ENCODE assay signal across 26 mouse cellular contexts in genomic region chr17:93104516-93104915, GRCm38 (mm10).
A peak's percentile ranks its signal among the peaks of the same experiment; 100 is the strongest.
DNase-seq lines count a peak whose midpoint lies in the region; ATAC-seq and TF ChIP-seq lines count a peak whose summit lies in the region.
"Had no signal": no experiment of that assay in that cellular context is flagged by ENCODE, and none has a peak within 500 bp of the region (broad histone marks: within the 10 kb centered on the region; RNA-seq: fewer than 3 reads in every experiment).

No protein-coding gene starts in this region.

- no peak overlapping the region for H3K27ac ChIP-seq in forebrain, embryonic 15.5 days (replicated peaks)
- H3K27ac ChIP-seq in forebrain, embryonic 10.5 days: no peak overlapping the region
- peak overlapping the region; percentile 76 for H3K27ac ChIP-seq in left cerebral cortex, adult 2 months
- no peak overlapping the region for H3K27ac ChIP-seq in forebrain, postnatal 0 days (ENCODE audit: low read depth, low read length)
- H3K27ac ChIP-seq: embryonic facial prominence, embryonic 15.5 days; heart, embryonic 10.5 days; hindbrain, embryonic 13.5 days; limb, embryonic 10.5 days; midbrain, embryonic 13.5 days; neural tube, embryonic 15.5 days had no signal

- H3K27me3 ChIP-seq in forebrain, embryonic 15.5 days: no peaks in the 10 kb centered on the region
- H3K27me3 ChIP-seq in forebrain, embryonic 10.5 days (ENCODE audit: poor library complexity, severe bottlenecking): no peaks in the 10 kb centered on the region
- no peaks in the 10 kb centered on the region for H3K27me3 ChIP-seq in forebrain, postnatal 0 days (ENCODE audit: insufficient read depth, low read length)
- H3K27me3 ChIP-seq: embryonic facial prominence, embryonic 15.5 days; hindbrain, embryonic 13.5 days; midbrain, embryonic 13.5 days; neural tube, embryonic 15.5 days had no signal

- H3K36me3 ChIP-seq in forebrain, embryonic 15.5 days: no peaks in the 10 kb centered on the region
- H3K36me3 ChIP-seq in forebrain, embryonic 10.5 days (replicated peaks): no peaks in the 10 kb centered on the region
- no peaks in the 10 kb centered on the region for H3K36me3 ChIP-seq in forebrain, postnatal 0 days (ENCODE audit: insufficient read depth)
- H3K36me3 ChIP-seq: embryonic facial prominence, embryonic 15.5 days; G1E; heart, embryonic 10.5 days; hindbrain, embryonic 13.5 days; limb, embryonic 10.5 days; midbrain, embryonic 13.5 days; neural tube, embryonic 15.5 days had no signal

- H3K4me3 ChIP-seq in forebrain, embryonic 15.5 days: no peak overlapping the region
- H3K4me3 ChIP-seq in forebrain, embryonic 10.5 days: no peak overlapping the region
- H3K4me3 ChIP-seq in left cerebral cortex, adult 2 months: no peak overlapping the region
- H3K4me3 ChIP-seq in forebrain, postnatal 0 days (ENCODE audit: low read depth, low read length): no peak overlapping the region
- H3K4me3 ChIP-seq: embryonic facial prominence, embryonic 15.5 days; heart, embryonic 10.5 days; hindbrain, embryonic 13.5 days; limb, embryonic 10.5 days; midbrain, embryonic 13.5 days; neural tube, embryonic 15.5 days had no signal

- no peak overlapping the region for H3K4me2 ChIP-seq in forebrain, embryonic 15.5 days (replicated peaks)
- no peak overlapping the region for H3K4me2 ChIP-seq in forebrain, postnatal 0 days (ENCODE audit: low read depth)
- H3K4me2 ChIP-seq: embryonic facial prominence, embryonic 15.5 days; hindbrain, embryonic 13.5 days; midbrain, embryonic 13.5 days; neural tube, embryonic 15.5 days had no signal

- DNase-seq in forebrain, embryonic 10.5 days (ENCODE audit: extremely low spot score, low spot score): no peak
- no peak for DNase-seq in left cerebral cortex, adult 2 months (ENCODE audit: extremely low spot score in 1 of 2, low spot score in 2 of 2)
- no peak for DNase-seq in left cerebral cortex, postnatal 36 days (ENCODE audit: low spot score in 2 of 2)
- peak; percentile 63 for DNase-seq in forebrain, postnatal 0 days
- DNase-seq in right cerebral cortex, postnatal 10 days (ENCODE audit: low spot score in 2 of 2): peak; percentile 31 to 73
- no peak for DNase-seq in cerebellum, adult 18-20 months
- no peak for DNase-seq in heart, adult 18-20 months
- DNase-seq: adrenal gland, postnatal 10 days; cerebellum, adult 11-12 months; cerebellum, postnatal 36 days; gastrocnemius, postnatal 14 days; kidney, adult 8-10 months; kidney, postnatal 36 days; lung, adult 18-20 months; lung, postnatal 14 days; thymus, postnatal 25 days had no signal

- intact Hi-C loops in left cerebral cortex, adult 2 months (cut with DNase I): loop anchor here (2.0 kb wide), 1 partner anchor 36 kb away; no protein-coding TSS in a partner anchor
- intact Hi-C loops in left cerebral cortex, postnatal 36 days (cut with DNase I): no loop called here

- no peak overlapping the region for H3K9ac ChIP-seq in forebrain, embryonic 15.5 days (replicated peaks)
- H3K9ac ChIP-seq in forebrain, postnatal 0 days: no peak overlapping the region
- H3K9ac ChIP-seq: embryonic facial prominence, embryonic 15.5 days; hindbrain, embryonic 13.5 days; midbrain, embryonic 13.5 days; neural tube, embryonic 15.5 days had no signal

- H3K9me3 ChIP-seq in forebrain, embryonic 15.5 days: no peaks in the 10 kb centered on the region
- H3K9me3 ChIP-seq in forebrain, embryonic 10.5 days: no peaks in the 10 kb centered on the region
- H3K9me3 ChIP-seq in forebrain, postnatal 0 days (ENCODE audit: low read length): no peaks in the 10 kb centered on the region
- H3K9me3 ChIP-seq: embryonic facial prominence, embryonic 15.5 days; G1E; heart, embryonic 10.5 days; hindbrain, embryonic 13.5 days; limb, embryonic 10.5 days; midbrain, embryonic 13.5 days; neural tube, embryonic 15.5 days had no signal

- no peak for TF ChIP-seq CTCF in left cerebral cortex, adult 2 months (IDR thresholded peaks at IDR 0.05)
- no peak for TF ChIP-seq CTCF in forebrain, postnatal 0 days (IDR thresholded peaks at IDR 0.05; ENCODE audit: low read depth)

- ATAC-seq in forebrain, embryonic 15.5 days (replicated peaks): peak; percentile 78
- ATAC-seq in forebrain, postnatal 0 days: peak; percentile 88
- ATAC-seq: activated CD4-positive, CD25-positive, alpha-beta regulatory T cell, adult 4 months; inflammation-experienced regulatory T-cells, adult 6 months; midbrain, embryonic 13.5 days had no signal

- H3K4me1 ChIP-seq in forebrain, embryonic 15.5 days: no peaks in the 10 kb centered on the region
- no peaks in the 10 kb centered on the region for H3K4me1 ChIP-seq in forebrain, embryonic 10.5 days
- no peaks in the 10 kb centered on the region for H3K4me1 ChIP-seq in forebrain, postnatal 0 days (ENCODE audit: insufficient read depth)
- H3K4me1 ChIP-seq: embryonic facial prominence, embryonic 15.5 days; heart, embryonic 10.5 days; hindbrain, embryonic 13.5 days; limb, embryonic 10.5 days; midbrain, embryonic 13.5 days; neural tube, embryonic 15.5 days had no signal

Comparison
In these comparisons a context has a peak if more than half of its experiments do, and no peak if none do; other contexts are left out.
1. DNase-seq: peak in forebrain, postnatal 0 days (single experiment) and right cerebral cortex, postnatal 10 days (2 of 2); none in forebrain, embryonic 10.5 days (single experiment), left cerebral cortex, adult 2 months (0 of 2), left cerebral cortex, postnatal 36 days (0 of 2), cerebellum, adult 18-20 months (0 of 2) and heart, adult 18-20 months (0 of 2).